Mouse (Mus musculus) brain, adult 2 months (tissue): ENCODE data around the gene Dzip1.
A peak's percentile ranks its signal among the peaks of the same experiment; 100 is the strongest.

ENCODE experiments used
- DNase-seq: peaks from one replicate; pipeline ENCODE4 v3.0.0; 2011; ENCODE audit warnings: low read depth, low spot score

Gene Dzip1

DNA sequence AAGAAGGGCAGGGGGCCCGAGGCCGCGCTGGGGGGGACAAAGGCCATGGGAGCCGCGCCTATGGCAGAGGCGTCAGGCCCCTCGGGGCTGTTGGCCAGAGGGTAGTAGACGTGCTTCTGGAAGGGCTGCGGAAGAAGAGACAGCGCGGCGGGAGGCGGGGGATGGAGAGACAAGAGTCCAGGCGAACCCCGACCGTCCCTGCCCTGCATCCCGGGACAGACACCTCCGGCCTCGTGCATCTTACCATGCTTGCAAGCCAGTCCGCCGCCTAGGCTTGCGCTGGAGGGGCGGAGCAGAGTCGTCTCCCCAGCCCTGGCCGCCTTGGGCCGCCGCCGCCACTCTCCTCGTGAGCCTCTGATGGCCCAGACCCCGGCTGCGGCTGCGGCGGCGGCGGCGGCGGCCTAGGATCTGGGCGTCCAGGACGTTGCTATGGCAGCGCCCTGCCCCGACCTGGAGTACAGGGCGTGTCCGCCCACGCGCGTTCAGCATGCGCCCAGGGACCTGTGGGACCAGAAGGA lies 2.5 kb downstream of the Dzip1 start:
- DNase-seq = peak; percentile 45

DNA sequence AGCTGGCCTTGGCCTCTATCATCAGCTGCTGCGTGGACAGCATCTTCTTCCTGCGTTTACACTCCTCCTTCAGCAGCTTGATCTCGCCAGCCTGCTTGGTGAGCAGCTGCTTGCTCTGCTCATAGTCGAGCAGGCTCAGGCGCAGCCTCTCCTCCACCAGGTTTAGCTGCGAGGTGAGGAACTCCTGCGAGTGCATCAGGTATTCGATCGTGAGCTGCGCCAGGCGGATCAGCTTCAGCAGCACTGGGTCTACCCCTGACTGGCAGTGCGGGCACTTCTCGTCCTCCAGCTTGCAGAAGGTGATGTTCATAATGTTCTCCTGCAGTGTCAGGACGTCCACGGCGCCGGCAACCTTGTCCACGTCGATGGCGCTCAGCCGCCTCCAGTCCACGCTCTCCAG lies 3.0 kb downstream of the Dzip1 start:
- peak; percentile 55 for DNase-seq

- DNase-seq = no peak
Observed at GRCm38 (mm10) chr14:118920654-118921053, 4.6 kb downstream of the Dzip1 start.

- DNase-seq = peak; percentile 74
Observed at GRCm38 (mm10) chr14:118919025-118919424, 6.2 kb downstream of the Dzip1 start.

GRCm38 (mm10) chr14:118913651-118914050 lies 11.6 kb downstream of the Dzip1 start:
- DNase-seq = no peak

- peak; percentile 18 for DNase-seq
Observed at GRCm38 (mm10) chr14:118911521-118911920, 13.7 kb downstream of the Dzip1 start.

GRCm38 (mm10) chr14:118910332-118911222 lies 14.7 kb downstream of the Dzip1 start:
- DNase-seq = peak; percentile 84

- no peak for DNase-seq
Observed at GRCm38 (mm10) chr14:118909872-118910271, 15.4 kb downstream of the Dzip1 start.

GRCm38 (mm10) chr14:118907592-118907991 lies 17.7 kb downstream of the Dzip1 start:
- no peak for DNase-seq

GRCm38 (mm10) chr14:118903867-118904562 lies 21.2 kb downstream of the Dzip1 start:
- no peak for DNase-seq

GRCm38 (mm10) chr14:118903397-118903796 lies 21.9 kb downstream of the Dzip1 start:
- DNase-seq = peak; percentile 81

DNA sequence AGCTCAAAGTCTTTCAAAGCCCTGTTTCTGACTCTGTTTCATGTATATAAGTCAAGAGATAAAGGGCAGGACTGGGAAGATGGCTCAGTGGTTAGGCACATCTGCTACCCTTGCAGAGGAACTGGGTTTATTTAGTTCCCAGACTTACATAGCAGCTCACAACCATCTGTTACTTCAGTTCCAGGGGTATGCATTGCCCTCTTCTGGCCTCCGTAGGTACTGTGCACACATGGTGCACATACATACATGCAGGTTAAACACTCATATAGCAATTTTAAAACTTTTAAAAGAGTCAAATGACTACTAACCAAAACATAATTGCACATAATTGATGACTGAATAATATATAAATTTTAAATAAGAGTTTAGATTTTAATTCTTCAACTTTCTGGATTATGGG lies 24.3 kb downstream of the Dzip1 start:
- DNase-seq = no peak

GRCm38 (mm10) chr14:118899940-118900339 lies 25.3 kb downstream of the Dzip1 start:
- DNase-seq = no peak

DNA sequence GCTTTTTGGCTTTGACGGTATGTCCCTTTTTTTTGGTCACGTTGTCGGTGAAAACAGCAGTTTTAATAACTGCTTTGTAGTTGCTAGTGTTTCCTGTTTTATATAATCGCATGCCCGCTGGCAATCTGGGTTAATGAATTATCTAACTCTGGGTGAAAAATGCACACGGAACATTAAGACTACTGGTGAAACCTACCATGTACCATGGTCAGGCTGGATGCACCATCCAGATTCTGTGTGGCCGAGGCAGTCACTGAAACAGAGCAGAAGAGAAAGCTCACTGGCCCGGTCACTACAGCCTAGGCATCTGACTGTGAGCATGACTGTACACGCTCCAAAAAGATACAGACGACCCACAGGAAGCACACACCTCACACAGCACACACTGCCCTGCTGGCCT lies 29.6 kb downstream of the Dzip1 start:
- DNase-seq = no peak

- no peak for DNase-seq
Observed at GRCm38 (mm10) chr14:118895228-118895627, 30.0 kb downstream of the Dzip1 start.

GRCm38 (mm10) chr14:118890101-118890500 lies 35.2 kb downstream of the Dzip1 start:
- peak; percentile 92 for DNase-seq

GRCm38 (mm10) chr14:118884250-118884556 lies 41.1 kb downstream of the Dzip1 start:
- no peak for DNase-seq

DNA sequence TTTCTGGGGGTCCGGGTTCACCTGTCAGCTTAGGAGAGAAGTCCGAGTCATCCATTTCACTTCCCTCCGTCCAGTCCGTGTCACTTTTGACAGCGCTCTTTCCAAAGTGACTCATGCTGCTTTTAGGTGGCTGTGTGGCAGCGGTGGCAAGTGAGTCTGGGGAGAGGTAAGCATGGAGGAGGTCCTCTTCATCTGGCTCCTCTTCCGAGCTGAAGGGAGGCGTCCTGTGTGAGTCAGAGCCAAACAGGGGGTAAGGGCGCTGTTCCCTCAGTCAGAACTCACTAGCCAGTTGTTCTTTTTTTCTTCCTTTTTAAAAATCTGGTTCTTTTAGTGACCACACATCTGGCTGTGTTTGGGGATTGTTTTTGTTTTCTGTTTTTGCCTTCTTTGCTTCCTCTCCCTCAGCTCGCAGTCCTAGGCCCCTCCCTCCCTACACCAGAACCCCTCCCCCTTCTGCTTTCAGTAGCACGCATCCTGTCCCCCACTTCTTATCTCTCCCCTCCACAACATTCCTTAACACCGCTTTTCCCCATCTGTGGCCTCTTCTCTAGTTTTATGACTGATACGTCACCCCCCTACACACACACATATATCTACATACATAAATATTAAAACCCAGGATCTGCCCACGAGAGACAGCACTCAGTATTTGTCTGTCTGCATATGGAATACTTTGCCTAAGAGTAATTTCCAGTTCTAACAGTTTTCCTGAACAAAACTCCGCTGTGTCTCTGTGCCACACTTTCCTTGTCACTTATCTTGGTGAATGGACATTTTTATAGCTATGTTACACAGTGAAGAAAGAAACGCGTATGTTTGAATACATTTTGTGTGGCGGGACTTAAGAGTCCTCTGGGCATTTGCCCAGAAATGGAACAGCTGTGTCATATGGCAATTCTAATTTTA lies 41.7 kb downstream of the Dzip1 start:
- peak; percentile 44 for DNase-seq

GRCm38 (mm10) chr14:118880696-118881095 lies 44.6 kb downstream of the Dzip1 start:
- no peak for DNase-seq

GRCm38 (mm10) chr14:118878346-118878910 lies 46.8 kb downstream of the Dzip1 start:
- DNase-seq = peak; percentile 59

DNA sequence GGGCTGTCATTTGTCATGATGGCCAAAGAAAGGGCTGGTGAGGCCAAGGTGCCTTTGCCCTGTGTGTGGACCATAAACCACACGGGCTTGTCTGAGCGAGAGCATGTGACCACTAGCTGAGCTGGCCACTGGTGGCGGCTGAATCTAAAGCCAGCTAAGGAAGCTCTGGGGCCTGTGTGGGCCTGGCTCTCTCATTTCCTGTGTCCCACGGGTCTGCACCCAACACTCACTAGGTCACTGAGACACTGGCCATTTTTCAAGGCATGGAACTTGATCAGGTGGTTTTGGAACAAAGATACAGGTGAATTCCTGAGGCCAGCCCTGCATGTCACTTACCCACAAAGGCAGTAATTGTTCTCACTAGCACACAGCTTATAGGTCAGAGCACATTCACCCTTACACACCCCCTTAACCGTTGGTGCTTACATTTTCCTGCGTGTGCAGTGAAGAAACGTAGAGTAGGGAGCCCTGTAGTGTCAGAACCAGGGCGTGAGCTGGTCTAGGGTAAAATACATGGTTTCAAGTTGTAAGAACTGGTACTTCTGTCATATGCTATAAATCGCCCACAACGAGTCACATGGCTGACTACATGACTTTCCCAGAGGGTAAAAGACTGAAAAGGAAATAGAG lies 50.4 kb downstream of the Dzip1 start:
- DNase-seq = no peak
